Comparison of ENCODE assay signal across 20 mouse cellular contexts in the genomic region with DNA sequence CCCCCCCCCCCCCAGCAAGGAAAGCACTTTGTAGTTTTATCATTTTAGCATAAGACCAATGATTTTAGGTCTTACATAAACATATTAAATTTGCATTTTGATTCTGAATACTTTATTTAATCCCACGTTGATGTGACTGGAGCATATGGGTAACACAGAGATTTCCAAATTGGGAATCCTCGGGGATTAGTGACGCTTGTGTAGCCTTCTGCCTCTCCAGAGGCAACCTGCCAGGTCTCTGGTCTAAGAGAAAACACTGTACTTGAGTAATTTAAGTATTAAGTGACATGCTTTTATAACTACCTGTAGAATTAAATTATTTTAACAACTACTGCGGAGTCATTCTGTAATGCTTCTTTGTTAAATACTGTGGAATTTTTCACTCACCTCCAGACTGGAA. TPM values are rescaled to one million over a fixed set of nuclear protein-coding genes. Genes with fewer than 3 reads are reported as not detected.
A peak's percentile ranks its signal among the peaks of the same experiment; 100 is the strongest.
DNase-seq lines count a peak whose midpoint lies in the region.
"Had no signal": no experiment of that assay in that cellular context is flagged by ENCODE, and none has a peak within 500 bp of the region (broad histone marks: within the 10 kb centered on the region; RNA-seq: fewer than 3 reads in every experiment).

No protein-coding gene starts in this region.

- H3K36me3 ChIP-seq in limb, embryonic 10.5 days = no peaks in the 10 kb centered on the region
- H3K36me3 ChIP-seq: embryonic facial prominence, embryonic 12.5 days; forebrain, embryonic 12.5 days; G1E; heart, embryonic 12.5 days; hindbrain, embryonic 15.5 days had no signal

- no peak overlapping the region for H3K27ac ChIP-seq in limb, embryonic 10.5 days
- H3K27ac ChIP-seq: embryonic facial prominence, embryonic 12.5 days; forebrain, embryonic 12.5 days; gastrocnemius, adult 2 months; hindbrain, embryonic 15.5 days had no signal

- no peak overlapping the region for H3K4me3 ChIP-seq in limb, embryonic 10.5 days
- H3K4me3 ChIP-seq: embryonic facial prominence, embryonic 12.5 days; forebrain, embryonic 12.5 days; gastrocnemius, adult 2 months; heart, embryonic 12.5 days; hindbrain, embryonic 15.5 days had no signal

- intact Hi-C loops in left cerebral cortex, postnatal 4 days (cut with DNase I) = no loop called here

- peak; percentile 57 to 63 for DNase-seq in cerebellum, adult 18-20 months
- no peak for DNase-seq in cerebellum, postnatal 4 days (ENCODE audit: low spot score in 2 of 2)
- DNase-seq in cerebellum, postnatal 14 days = peak; percentile 58 to 71
- DNase-seq in cerebellum, adult 11 months = no peak
- peak; percentile 37 for DNase-seq in left cerebral cortex, postnatal 4 days
- no peak for DNase-seq in left cerebral cortex, adult 11 months (ENCODE audit: low spot score)
- DNase-seq in brain, adult 2 months (ENCODE audit: low read depth, low spot score) = peak; percentile 89
- DNase-seq in limb, embryonic 10.5 days (ENCODE audit: low spot score) = no peak
- DNase-seq: adrenal gland, adult 8-10 months; adrenal gland, postnatal 36 days; B cell, adult 2 months; embryo, embryonic 11 days; gastrocnemius, adult 2 months; gastrocnemius, postnatal 25 days had no signal

- 93% methylated on average over 4 of the region's 4 CpGs for WGBS in limb, embryonic 10.5 days

- H3K9me3 ChIP-seq in limb, embryonic 10.5 days (replicated peaks) = no peaks in the 10 kb centered on the region
- H3K9me3 ChIP-seq: embryonic facial prominence, embryonic 12.5 days; forebrain, embryonic 12.5 days; G1E; heart, embryonic 12.5 days; hindbrain, embryonic 15.5 days had no signal

- H3K27me3 ChIP-seq in limb, embryonic 10.5 days (ENCODE audit: low read depth, poor library complexity, severe bottlenecking) = no peaks in the 10 kb centered on the region
- H3K27me3 ChIP-seq: embryonic facial prominence, embryonic 12.5 days; heart, embryonic 12.5 days; hindbrain, embryonic 15.5 days had no signal

- no peaks in the 10 kb centered on the region for H3K4me1 ChIP-seq in limb, embryonic 10.5 days
- H3K4me1 ChIP-seq: embryonic facial prominence, embryonic 12.5 days had no signal

RNA-seq across cellular contexts. Expression of a gene that starts 59.1 kb away (rescaled TPM):
- 100 to 1,000 TPM; 170 to 177 TPM for total RNA-seq in left cerebral cortex, postnatal 4 days (2021)
- polyA plus RNA-seq in limb, embryonic 10.5 days (2016; fragmentation: Nextera tagmentation; extraction: Ambion mirVana) = 0.71 and 1.2 TPM in 2 replicates
- total RNA-seq: granulocyte monocyte progenitor cell, adult 5-6 weeks had no signal

Comparison
In these comparisons a context has a peak if more than half of its experiments do, and no peak if none do; other contexts are left out.
1. DNase-seq: peak in cerebellum, adult 18-20 months (2 of 2), cerebellum, postnatal 14 days (2 of 2), left cerebral cortex, postnatal 4 days (single experiment) and brain, adult 2 months (single experiment); none in cerebellum, postnatal 4 days (0 of 2), cerebellum, adult 11 months (single experiment), left cerebral cortex, adult 11 months (single experiment) and limb, embryonic 10.5 days (single experiment).